Mouse (Mus musculus) midbrain, embryonic 14.5 days (tissue): ENCODE measurements around the gene Aff3. TPM values are rescaled to one million over a fixed set of nuclear protein-coding genes. Genes with fewer than 3 reads are reported as not detected.

Experiments
- ATAC-seq: fragments of 200-750 bp; cut with Nextera tagmentation; 2 replicates; pipeline ENCODE4 v1.8.0; 2017; ENCODE audit warnings: moderate number of reproducible peaks, moderate library complexity; ENCODE audit not compliant: low FRiP score, low TSS enrichment
- DNase-seq: peaks from one replicate; pipeline ENCODE4 v3.0.0-alpha.2; 2015
- H3K27ac ChIP-seq: fragments of 300-500 bp; sonication (generic); replicated peaks from 2 replicates; pipeline ENCODE4 v1.5.1; 2014; ENCODE audit warnings: mild to moderate bottlenecking, low read depth, low read length, moderate library complexity
- H3K27me3 ChIP-seq: fragments of 300-500 bp; sonication (generic); 2 replicates; pipeline ENCODE4 v1.6.1; 2014; ENCODE audit warnings: low read length, control low read depth, mixed read lengths; ENCODE audit not compliant: control insufficient read depth, insufficient read depth
- H3K36me3 ChIP-seq: fragments of 300-500 bp; sonication (generic); 2 replicates; pipeline ENCODE4 v1.6.1; 2014; ENCODE audit warnings: low read length, control low read depth; ENCODE audit not compliant: control insufficient read depth, insufficient read depth
- H3K4me1 ChIP-seq: fragments of 300-500 bp; sonication (generic); 2 replicates; pipeline ENCODE4 v1.6.1; 2014; ENCODE audit warnings: mild to moderate bottlenecking, antibody characterized with exemption, low read length, control low read depth; ENCODE audit not compliant: control insufficient read depth, insufficient read depth
- H3K4me2 ChIP-seq: fragments of 300-500 bp; sonication (generic); 2 replicates; pipeline ENCODE4 v1.6.1; 2014; ENCODE audit warnings: mild to moderate bottlenecking, low read length, moderate library complexity
- H3K4me3 ChIP-seq: fragments of 300-500 bp; sonication (generic); replicated peaks from 2 replicates; pipeline ENCODE4 v1.5.1; 2014; ENCODE audit warnings: low read depth, low read length
- H3K9ac ChIP-seq: fragments of 300-500 bp; sonication (generic); replicated peaks from 2 replicates; pipeline ENCODE4 v1.6.1; 2014; ENCODE audit warnings: mild to moderate bottlenecking, low read length, moderate library complexity
- H3K9me3 ChIP-seq: fragments of 300-500 bp; sonication (generic); 2 replicates; pipeline ENCODE4 v1.6.1; 2016; ENCODE audit warnings: low read length, control low read depth, mixed read lengths; ENCODE audit not compliant: control insufficient read depth
- WGBS: fragments of 180-500 bp; shearing (Covaris S2); extraction: QIAGEN DNeasy Blood & Tissue Kit; methylation state at CpG from one replicate; pipeline ENCODE4 v1.1.7; 2014; 5-methylcytosine and 5-hydroxymethylcytosine counted together
- polyA plus RNA-seq: library from polyadenylated mRNA; unstranded; fragments of >200 nt; fragmentation: Nextera tagmentation; extraction: Ambion mirVana; gene quantifications from 2 replicates; pipeline ENCODE4 v1.2.1, GENCODE M21; 2014

Aff3 gene
- polyA plus RNA-seq, 1 experiment from 2014 or later: 20.3 TPM

DNA sequence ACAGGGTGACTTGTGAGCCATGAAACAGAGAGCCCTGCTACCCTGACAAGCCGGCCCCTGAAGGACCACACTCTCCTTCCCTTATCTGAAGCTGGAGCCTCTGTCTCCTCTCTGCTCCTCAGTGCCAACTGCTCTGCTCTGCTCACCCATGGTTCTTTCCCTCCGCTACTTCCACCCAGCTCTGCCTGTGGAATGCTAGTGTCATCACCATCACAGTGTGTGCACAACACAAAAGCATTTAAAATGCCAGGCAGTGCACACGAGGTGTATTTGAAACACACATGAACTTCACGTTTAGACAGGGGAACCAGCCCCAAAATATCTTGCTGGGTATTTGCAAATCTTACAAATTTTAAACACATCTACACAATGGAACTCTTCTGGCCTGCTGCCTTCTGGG is 253.6 kb downstream of the Aff3 start:
- Histone ChIP-seq H3K4me2 (no peak overlapping the region), H3K36me3 (no peaks in the 10 kb centered on the region), H3K9ac (no peak overlapping the region), H3K4me1 (peaks cover 22% of the 10 kb centered on the region), H3K4me3 (no peak overlapping the region), H3K27me3 (no peaks in the 10 kb centered on the region), H3K9me3 (no peaks in the 10 kb centered on the region), H3K27ac (peak overlapping the region; percentile 77)
- 56% methylated on average over 4 of the region's 4 CpGs for WGBS
- ATAC-seq: no peak
- DNase-seq: no peak

DNA sequence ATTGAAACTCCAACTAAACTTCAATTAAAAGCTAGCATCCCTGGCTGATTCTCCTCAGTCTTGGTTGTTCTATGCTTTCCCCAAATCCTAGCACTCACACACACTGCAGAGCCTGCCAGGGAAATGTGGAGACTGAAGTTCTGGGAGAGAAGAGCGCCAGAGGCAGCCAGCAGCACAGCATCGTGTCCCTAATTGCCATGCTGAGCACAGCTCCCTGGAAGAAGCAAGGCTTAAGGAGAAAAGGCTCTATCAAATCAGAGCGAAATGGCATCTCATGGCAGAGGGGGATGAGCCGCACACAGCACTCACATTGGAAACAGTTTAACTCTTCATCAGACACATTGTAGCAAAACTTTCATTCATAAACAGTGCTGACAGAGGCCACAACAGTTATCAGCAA is 254.3 kb downstream of the Aff3 start:
- H3K9me3 ChIP-seq: no peaks in the 10 kb centered on the region
- WGBS: 5% methylated on average over 4 of the region's 4 CpGs
- peak overlapping the region; percentile 77 for H3K27ac ChIP-seq
- H3K36me3 ChIP-seq: no peaks in the 10 kb centered on the region
- peak; percentile 69; the same call in 1 of the 2 replicates for ATAC-seq
- no peak overlapping the region for H3K4me3 ChIP-seq
- H3K9ac ChIP-seq: no peak overlapping the region
- peak; percentile 83 for DNase-seq
- H3K4me1 ChIP-seq: peaks cover 22% of the 10 kb centered on the region
- no peaks in the 10 kb centered on the region for H3K27me3 ChIP-seq
- H3K4me2 ChIP-seq: 0 out of 2 replicates have a peak overlapping the region, but pooled peaks have one; percentile 12

DNA sequence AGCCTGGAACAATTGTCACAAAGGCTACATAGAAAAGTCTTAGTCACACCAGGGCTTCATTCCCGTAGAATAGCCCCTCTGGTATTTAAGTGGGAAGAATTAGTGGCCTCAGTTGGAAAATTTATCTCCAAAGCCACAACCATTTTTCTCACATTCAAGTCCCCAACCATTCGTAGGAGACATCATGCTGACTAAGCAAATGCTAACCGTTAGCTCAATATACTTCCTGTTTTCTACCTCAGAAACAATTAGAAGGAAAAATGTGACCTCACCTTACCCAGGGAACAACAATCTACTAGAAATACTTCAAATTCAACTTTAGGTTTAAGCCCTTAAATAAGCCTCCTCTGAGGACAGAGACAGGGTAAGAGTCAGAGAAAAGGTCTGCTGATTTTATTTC is 256.5 kb downstream of the Aff3 start:
- Histone ChIP-seq H3K27ac (no peak overlapping the region), H3K9ac (no peak overlapping the region), H3K4me1 (peaks cover 22% of the 10 kb centered on the region), H3K4me2 (no peak overlapping the region), H3K4me3 (no peak overlapping the region), H3K9me3 (no peaks in the 10 kb centered on the region), H3K36me3 (no peaks in the 10 kb centered on the region), H3K27me3 (no peaks in the 10 kb centered on the region)
- ATAC-seq (no peak), DNase-seq (no peak)
- WGBS: 85% methylated on average over 3 of the region's 3 CpGs

DNA sequence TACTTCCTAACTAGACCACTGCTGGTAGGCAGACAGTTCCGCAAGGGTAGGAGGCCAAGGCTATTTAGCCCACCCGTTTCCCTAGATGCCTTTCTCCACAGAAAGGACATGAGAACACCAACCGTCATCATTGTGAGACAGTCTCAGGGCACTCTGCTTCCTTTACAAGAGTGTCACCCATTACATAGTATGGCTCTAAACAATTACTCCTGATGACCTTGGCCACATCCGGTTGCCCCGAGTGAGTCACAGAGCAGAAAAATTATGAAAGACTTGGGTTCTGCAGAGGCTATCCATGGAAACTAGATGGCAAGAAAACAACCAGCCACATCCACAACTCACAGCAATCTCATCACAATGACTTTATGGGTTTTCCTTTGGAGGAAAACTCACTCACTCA is 261.0 kb downstream of the Aff3 start:
- DNase-seq (no peak), ATAC-seq (no peak)
- H3K9me3 ChIP-seq: no peaks in the 10 kb centered on the region
- peaks cover 4% of the 10 kb centered on the region; the same call in 1 of the 2 replicates for H3K4me1 ChIP-seq
- no peak overlapping the region for H3K9ac ChIP-seq
- H3K4me3 ChIP-seq: no peak overlapping the region
- no peak overlapping the region for H3K4me2 ChIP-seq
- no peak overlapping the region for H3K27ac ChIP-seq
- H3K36me3 ChIP-seq: no peaks in the 10 kb centered on the region
- WGBS: 93% methylated on average over 5 of the region's 5 CpGs
- H3K27me3 ChIP-seq: no peaks in the 10 kb centered on the region

DNA sequence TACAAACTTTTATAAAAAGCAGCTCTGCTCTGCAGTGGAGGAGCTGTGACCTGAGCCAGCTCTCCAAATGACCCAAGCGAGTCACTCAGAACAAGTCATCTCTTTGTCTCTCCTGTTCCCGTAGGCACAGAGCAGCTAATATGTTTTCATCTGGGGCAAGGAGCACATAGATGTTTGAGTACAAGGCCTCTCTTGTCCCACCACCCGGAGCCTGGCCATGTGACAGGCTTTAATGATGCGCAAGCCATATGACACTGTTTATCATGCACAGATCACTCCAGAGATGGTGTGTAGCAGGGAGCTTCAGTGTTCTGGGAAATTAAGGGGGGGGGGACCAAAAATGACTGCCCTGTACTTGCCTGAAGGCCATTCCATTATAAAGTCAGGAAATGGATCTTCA is 262.9 kb downstream of the Aff3 start:
- ATAC-seq (no peak), DNase-seq (no peak)
- no peaks in the 10 kb centered on the region for H3K36me3 ChIP-seq
- H3K9me3 ChIP-seq: no peaks in the 10 kb centered on the region
- H3K27ac ChIP-seq: no peak overlapping the region
- H3K4me2 ChIP-seq: no peak overlapping the region
- no peak overlapping the region for H3K4me3 ChIP-seq
- no peak overlapping the region for H3K9ac ChIP-seq
- H3K27me3 ChIP-seq: no peaks in the 10 kb centered on the region
- 50% methylated on average over 4 of the region's 4 CpGs for WGBS
- H3K4me1 ChIP-seq: peaks cover 8% of the 10 kb centered on the region; the same call in 1 of the 2 replicates

DNA sequence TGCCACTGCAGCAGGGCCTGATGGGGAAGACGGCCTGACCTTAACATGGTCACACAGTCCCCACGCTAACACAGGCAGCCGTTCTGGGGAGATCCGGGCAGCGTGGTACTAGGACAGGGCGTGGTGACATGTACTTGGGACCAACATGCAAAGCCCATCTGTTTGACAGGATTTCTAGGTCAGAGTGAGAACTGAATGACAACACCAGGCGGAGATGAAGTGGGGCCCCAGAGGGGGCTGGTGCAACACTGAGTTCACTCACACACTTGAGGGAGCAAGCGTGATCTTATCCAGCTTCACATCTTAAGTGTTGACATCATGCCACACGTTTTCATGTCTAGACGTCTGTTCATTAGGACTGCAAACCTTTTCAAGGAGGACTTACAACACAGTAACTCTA is 265.5 kb downstream of the Aff3 start:
- Histone ChIP-seq H3K9ac (no peak overlapping the region), H3K27ac (no peak overlapping the region), H3K36me3 (no peaks in the 10 kb centered on the region), H3K27me3 (no peaks in the 10 kb centered on the region), H3K9me3 (no peaks in the 10 kb centered on the region), H3K4me1 (peaks cover 14% of the 10 kb centered on the region), H3K4me3 (no peak overlapping the region), H3K4me2 (no peak overlapping the region)
- DNase-seq: no peak
- no peak for ATAC-seq
- 94% methylated on average over 10 of the region's 10 CpGs for WGBS

DNA sequence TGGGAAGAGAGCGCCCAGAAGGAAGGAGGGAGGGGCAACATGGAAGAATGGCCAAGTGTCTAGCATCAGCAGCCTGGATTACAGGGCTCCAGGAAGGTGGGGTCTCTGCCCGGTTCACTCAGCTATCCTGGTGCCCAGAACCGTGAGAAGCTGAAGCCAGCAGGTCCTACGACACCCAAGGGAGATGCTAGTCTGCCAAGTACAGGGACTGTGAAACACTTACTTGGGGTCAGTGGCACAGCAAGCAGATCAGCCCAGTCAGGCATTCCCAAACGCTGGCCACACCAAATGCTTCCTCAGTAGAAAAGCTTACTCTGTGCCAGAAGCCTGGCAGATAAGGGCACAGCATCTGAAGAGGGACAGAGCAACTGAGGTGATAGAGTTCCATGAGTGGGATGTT is 266.2 kb downstream of the Aff3 start:
- Histone ChIP-seq H3K9ac (no peak overlapping the region), H3K9me3 (no peaks in the 10 kb centered on the region), H3K27me3 (no peaks in the 10 kb centered on the region), H3K27ac (no peak overlapping the region), H3K4me1 (peaks cover 20% of the 10 kb centered on the region), H3K36me3 (no peaks in the 10 kb centered on the region), H3K4me3 (no peak overlapping the region), H3K4me2 (no peak overlapping the region)
- WGBS: 73% methylated on average over 5 of the region's 5 CpGs
- DNase-seq: no peak
- no peak for ATAC-seq

DNA sequence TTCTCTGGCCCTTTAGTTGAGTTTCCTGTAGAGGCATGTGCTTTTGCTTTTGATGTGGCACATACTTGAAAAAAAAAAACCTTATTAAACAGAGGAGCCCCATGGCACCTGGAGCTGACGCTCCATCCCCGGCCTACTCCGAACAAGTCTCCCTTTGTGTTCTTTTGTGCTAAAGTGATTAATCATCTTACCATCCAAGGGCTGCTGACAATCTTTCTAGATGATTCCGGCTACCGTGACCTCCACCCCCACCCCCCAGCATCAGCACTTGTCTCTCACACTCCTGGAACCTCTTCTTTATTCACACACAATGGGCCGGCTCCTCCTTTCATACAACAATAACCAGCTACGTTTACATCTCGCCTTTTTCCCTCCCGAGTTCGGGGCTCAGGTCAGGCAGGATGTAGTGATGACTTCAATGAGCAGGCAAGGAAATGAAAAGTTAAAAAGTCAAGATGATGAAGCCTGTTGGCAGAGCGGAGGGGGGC is 269.5 kb downstream of the Aff3 start:
- H3K4me1 ChIP-seq: peaks cover 20% of the 10 kb centered on the region

DNA sequence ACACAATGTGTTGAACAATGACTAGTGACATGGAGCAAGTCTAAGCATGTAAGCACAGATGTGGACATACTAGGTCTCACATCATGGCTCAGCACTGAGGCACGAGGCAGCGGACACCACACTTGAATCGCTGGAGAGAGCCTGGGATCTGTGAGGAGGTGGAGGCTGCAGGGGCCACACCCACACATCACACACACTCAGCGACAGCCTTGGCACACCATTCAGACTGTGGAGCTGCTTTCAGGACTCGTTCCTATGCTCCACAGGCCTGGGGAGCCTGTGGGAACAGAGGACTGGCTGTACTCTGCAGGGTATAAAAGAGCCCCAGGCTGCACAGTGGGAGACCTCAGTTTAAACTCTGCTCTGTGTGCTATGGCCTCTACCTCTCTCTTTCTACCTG is 270.3 kb downstream of the Aff3 start:
- DNase-seq (peak; percentile 23), ATAC-seq (0 out of 2 replicates have a peak, but pooled peaks have one; percentile 21)
- H3K4me1 ChIP-seq: peaks cover 24% of the 10 kb centered on the region

More for the DNA sequence above, 269.5 kb downstream of the Aff3 start:
- Histone ChIP-seq H3K9ac (no peak overlapping the region), H3K27ac (no peak overlapping the region), H3K4me3 (no peak overlapping the region), H3K27me3 (no peaks in the 10 kb centered on the region), H3K4me2 (no peak overlapping the region), H3K36me3 (no peaks in the 10 kb centered on the region), H3K9me3 (no peaks in the 10 kb centered on the region)
- 12% methylated on average over 11 of the region's 11 CpGs for WGBS
- ATAC-seq (no peak), DNase-seq (peak; percentile 13)

More for the DNA sequence above, 270.3 kb downstream of the Aff3 start:
- Histone ChIP-seq H3K27me3 (no peaks in the 10 kb centered on the region), H3K4me3 (no peak overlapping the region), H3K27ac (0 out of 2 replicates have a peak overlapping the region, but pooled peaks have one; percentile 22), H3K9me3 (no peaks in the 10 kb centered on the region), H3K36me3 (no peaks in the 10 kb centered on the region), H3K9ac (no peak overlapping the region), H3K4me2 (no peak overlapping the region)
- WGBS: 19% methylated on average over 5 of the region's 5 CpGs
